In the genomic region with DNA sequence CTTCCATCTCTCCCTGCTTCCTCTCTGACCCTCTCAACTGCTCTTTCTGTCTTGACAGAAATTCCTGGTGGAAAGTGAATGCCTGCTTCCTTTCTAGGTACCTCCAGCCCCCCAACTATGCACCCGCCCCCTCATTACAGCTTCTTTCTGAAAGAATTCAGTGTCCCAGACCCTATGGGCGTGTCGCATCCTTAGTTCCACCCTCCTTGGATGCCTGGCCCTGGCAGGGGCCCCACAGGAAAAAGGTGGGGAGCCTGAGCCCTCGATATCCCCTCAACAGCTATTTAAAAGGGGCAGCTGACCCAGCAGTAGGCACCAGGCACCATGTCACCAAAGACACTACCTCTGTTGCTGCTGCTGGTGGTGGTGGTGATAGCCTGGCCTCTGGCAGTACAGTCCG, we compare ENCODE assay signal across 15 mouse cellular contexts. TPM values are rescaled to one million over a fixed set of nuclear protein-coding genes. Genes with fewer than 3 reads are reported as not detected.
DNase-seq lines count a peak whose midpoint lies in the region; ATAC-seq and TF ChIP-seq lines count a peak whose summit lies in the region.
"Had no signal": no experiment of that assay in that cellular context is flagged by ENCODE, and none has a peak within 500 bp of the region (broad histone marks: within the 10 kb centered on the region; RNA-seq: fewer than 3 reads in every experiment).

Gene Cytl1 (plus strand): TSS at position 296 of the 400 bp plus-strand sequence.

- no peaks in the 10 kb centered on the region for H3K27me3 ChIP-seq in forebrain, embryonic 11.5 days (ENCODE audit: control insufficient read depth, insufficient read depth, low read length)
- no peaks in the 10 kb centered on the region for H3K27me3 ChIP-seq in forebrain, postnatal 0 days (ENCODE audit: insufficient read depth, low read length)
- H3K27me3 ChIP-seq in lung, embryonic 15.5 days: no peaks in the 10 kb centered on the region
- H3K27me3 ChIP-seq: hindbrain, embryonic 15.5 days; liver, embryonic 13.5 days had no signal

- H3K27ac ChIP-seq in forebrain, embryonic 11.5 days (ENCODE audit: low read depth, low read length): no peak within 1 kb of the TSS
- no peak within 1 kb of the TSS for H3K27ac ChIP-seq in forebrain, postnatal 0 days (ENCODE audit: low read depth, low read length)
- H3K27ac ChIP-seq in lung, embryonic 15.5 days: no peak within 1 kb of the TSS; the same call in 1 of the 2 replicates
- H3K27ac ChIP-seq: hindbrain, embryonic 15.5 days; liver, embryonic 13.5 days had no signal

- no peak within 1 kb of the TSS for H3K4me3 ChIP-seq in forebrain, embryonic 11.5 days (ENCODE audit: low read depth, low read length)
- no peak within 1 kb of the TSS for H3K4me3 ChIP-seq in forebrain, postnatal 0 days (ENCODE audit: low read depth, low read length)
- H3K4me3 ChIP-seq in lung, embryonic 15.5 days: peak within 1 kb of the TSS; percentile 10; the same call in 1 of the 2 replicates
- H3K4me3 ChIP-seq: hindbrain, embryonic 15.5 days; liver, embryonic 13.5 days had no signal

- no peaks in the 10 kb centered on the region for H3K36me3 ChIP-seq in forebrain, embryonic 11.5 days (ENCODE audit: control insufficient read depth, insufficient read depth, low read length)
- H3K36me3 ChIP-seq in forebrain, postnatal 0 days (ENCODE audit: insufficient read depth): no peaks in the 10 kb centered on the region
- H3K36me3 ChIP-seq in lung, embryonic 15.5 days: no peaks in the 10 kb centered on the region
- H3K36me3 ChIP-seq: hindbrain, embryonic 15.5 days; liver, embryonic 13.5 days had no signal

- H3K9ac ChIP-seq in forebrain, embryonic 11.5 days (ENCODE audit: low read length): no peak within 1 kb of the TSS
- no peak within 1 kb of the TSS for H3K9ac ChIP-seq in forebrain, postnatal 0 days
- no peak within 1 kb of the TSS for H3K9ac ChIP-seq in lung, embryonic 15.5 days
- H3K9ac ChIP-seq: hindbrain, embryonic 15.5 days; liver, embryonic 13.5 days had no signal

- H3K9me3 ChIP-seq in forebrain, embryonic 11.5 days (ENCODE audit: control insufficient read depth, low read length): no peaks in the 10 kb centered on the region
- H3K9me3 ChIP-seq in forebrain, postnatal 0 days (ENCODE audit: low read length): no peaks in the 10 kb centered on the region
- no peaks in the 10 kb centered on the region for H3K9me3 ChIP-seq in lung, embryonic 15.5 days
- H3K9me3 ChIP-seq: hindbrain, embryonic 15.5 days; liver, embryonic 13.5 days had no signal

- no peak for DNase-seq in forebrain, embryonic 11.5 days (ENCODE audit: low spot score)
- no peak for DNase-seq in forebrain, postnatal 0 days
- DNase-seq in lung, postnatal 10 days: no peak
- DNase-seq in gonadal fat pad, adult 2 months (ENCODE audit: low read depth): no peak
- DNase-seq in heart, postnatal 36 days: peak in 1 of 2 experiments; percentile 14
- DNase-seq in ovary, adult 18-20 months (ENCODE audit: low spot score): no peak
- DNase-seq: adrenal gland, postnatal 36 days; cerebellum, adult 9-10 months; gastrocnemius, postnatal 25 days; kidney, adult 11 months; kidney, postnatal 25 days; liver, embryonic 13.5 days had no signal

- intact Hi-C loops in heart, postnatal 36 days (cut with DNase I): no loop called here

- H3K4me2 ChIP-seq in forebrain, embryonic 11.5 days (ENCODE audit: low read depth, low read length, severe bottlenecking): no peak within 1 kb of the TSS
- H3K4me2 ChIP-seq in forebrain, postnatal 0 days (ENCODE audit: low read depth): no peak within 1 kb of the TSS
- H3K4me2 ChIP-seq in lung, embryonic 15.5 days: peak within 1 kb of the TSS; percentile 33
- H3K4me2 ChIP-seq: hindbrain, embryonic 15.5 days; liver, embryonic 13.5 days had no signal

- no peaks in the 10 kb centered on the region for H3K4me1 ChIP-seq in forebrain, embryonic 11.5 days (replicated peaks; ENCODE audit: control insufficient read depth, insufficient read depth, low read length)
- no peaks in the 10 kb centered on the region for H3K4me1 ChIP-seq in forebrain, postnatal 0 days (ENCODE audit: insufficient read depth)
- no peaks in the 10 kb centered on the region for H3K4me1 ChIP-seq in lung, embryonic 15.5 days
- H3K4me1 ChIP-seq: hindbrain, embryonic 15.5 days; liver, embryonic 13.5 days had no signal

- TF ChIP-seq CTCF in forebrain, postnatal 0 days (IDR thresholded peaks at IDR 0.05; ENCODE audit: low read depth): no peak

- 31% methylated on average over 5 of the region's 5 CpGs for whole genome bisulfite sequencing in forebrain, embryonic 11.5 days
- 33% methylated on average over 5 of the region's 5 CpGs for WGBS in forebrain, postnatal 0 days
- WGBS in lung, embryonic 15.5 days: 34% methylated on average over 5 of the region's 5 CpGs

- 0 out of 2 replicates have a peak, but pooled peaks have one; percentile 36 for ATAC-seq in forebrain, embryonic 11.5 days (replicated peaks; ENCODE audit: low FRiP score)
- no peak for ATAC-seq in forebrain, postnatal 0 days
- ATAC-seq in lung, embryonic 15.5 days (ENCODE audit: borderline replicate concordance, extremely low read depth, low FRiP score, low TSS enrichment): peak; percentile 58; the same call in 1 of the 2 replicates

RNA-seq across cellular contexts. Expression of gene Cytl1, which starts in this region (rescaled TPM):
- polyA plus RNA-seq in forebrain, embryonic 11.5 days (2014; fragmentation: Nextera tagmentation; extraction: Ambion mirVana): 0.67 and 0.75 TPM in 2 replicates
- 0.38 TPM in 1 of 2 replicates, not detected in the other for total RNA-seq in forebrain, postnatal 0 days (2014; rRNA removed)
- 0.22 and 0.59 TPM in 2 replicates for polyA plus RNA-seq in forebrain, postnatal 0 days (2015; fragmentation: Nextera tagmentation; extraction: Ambion mirVana)
- polyA plus RNA-seq in lung, embryonic 15.5 days (2015; fragmentation: Nextera tagmentation; extraction: Ambion mirVana): 32.2 and 32.7 TPM in 2 replicates
- polyA plus RNA-seq in gonadal fat pad, adult 2 months (2012; rRNA removed): 16.2 and 19.6 TPM in 2 replicates
- total RNA-seq in heart, postnatal 36 days (2021): 10 to 100 TPM; 24.7 to 30.9 TPM
- total RNA-seq: monocyte, adult 5-6 weeks had no signal
- polyA plus RNA-seq: liver, embryonic 13.5 days had no signal

Comparison
In these comparisons a context has a peak if more than half of its experiments do, and no peak if none do; other contexts are left out.
1. RNA of gene Cytl1 (total RNA-seq): 24.7 to 30.9 TPM in heart, postnatal 36 days; 0.38 TPM in forebrain, postnatal 0 days; every median in the first group is over 10 times any median in the second.
2. Peak in ATAC-seq in forebrain, embryonic 11.5 days; RNA of the gene not detected or under 1 TPM.